Mouse (Mus musculus): ENCODE measurements around the gene Ern2. TPM values are rescaled to one million over a fixed set of nuclear protein-coding genes. Genes with fewer than 3 reads are reported as not detected.

Gene Ern2
- 0.08 TPM in 1 of 2 replicates, not detected in the other for polyA plus RNA-seq (2014; fragmentation: Nextera tagmentation; extraction: Ambion mirVana)

DNA sequence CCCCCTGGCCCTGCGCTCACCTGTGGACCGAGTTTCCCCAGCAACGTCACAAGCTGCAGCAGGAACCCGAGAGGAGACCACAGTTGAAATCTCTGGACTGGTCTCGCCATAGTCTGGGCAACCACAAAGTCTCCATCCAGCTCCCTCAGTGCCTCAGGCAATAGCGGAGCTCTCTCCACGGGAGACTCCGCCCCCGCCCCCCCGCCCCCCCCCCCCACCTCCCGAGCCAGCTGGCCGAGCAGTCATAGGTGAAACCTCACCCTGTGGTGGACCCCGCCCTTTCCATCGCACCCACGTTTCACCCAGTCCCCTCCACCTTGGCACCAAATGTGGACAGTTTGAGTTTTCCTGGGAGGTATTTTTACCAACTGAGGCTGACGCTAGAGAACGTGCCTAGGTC is at the start of gene Ern2:
Gene Ern2, minus strand, starts transcription at position 165 of the 400 bp plus-strand sequence.
- H3K27ac ChIP-seq (ENCODE audit: low read depth, low read length), result no peak within 1 kb of the TSS
- H3K36me3 ChIP-seq (ENCODE audit: control insufficient read depth, insufficient read depth, low read length), result no peaks in the 10 kb centered on the region
- H3K9me3 ChIP-seq (ENCODE audit: control insufficient read depth, low read length), result no peaks in the 10 kb centered on the region
- DNase-seq (ENCODE audit: low spot score), result no peak
- no peaks in the 10 kb centered on the region for H3K4me1 ChIP-seq (ENCODE audit: control insufficient read depth, insufficient read depth, low read length)
- H3K4me3 ChIP-seq (ENCODE audit: low read depth, low read length), result no peak within 1 kb of the TSS
- no peak for ATAC-seq (ENCODE audit: insufficient read depth, low FRiP score, low TSS enrichment)
- no peak within 1 kb of the TSS for H3K9ac ChIP-seq (ENCODE audit: low read length)
- no peaks in the 10 kb centered on the region for H3K27me3 ChIP-seq (ENCODE audit: control insufficient read depth, insufficient read depth, low read length)
- H3K4me2 ChIP-seq (ENCODE audit: low read depth), result no peak within 1 kb of the TSS
- WGBS, result 26% methylated on average over 13 of the region's 17 CpGs

DNA sequence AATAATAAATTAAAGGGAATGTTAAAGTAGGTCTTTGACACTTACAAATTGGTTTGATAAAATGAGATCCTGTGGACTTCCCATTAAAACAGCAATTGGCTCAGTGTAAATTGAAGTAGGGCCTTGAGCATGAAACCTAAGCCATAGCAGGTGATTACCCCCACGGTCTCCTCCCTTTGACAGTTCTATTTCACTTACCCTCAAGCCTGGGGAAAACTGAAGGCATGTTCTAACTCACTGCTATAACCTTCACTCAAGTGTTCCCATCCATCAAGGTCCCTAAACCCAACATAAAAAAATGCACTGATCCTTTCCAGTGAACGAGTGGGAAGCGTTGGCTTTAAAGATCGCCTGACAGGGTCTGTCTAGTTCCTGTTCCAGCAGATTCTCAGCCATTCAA is 44.9 kb upstream of the Ern2 start:
- Histone ChIP-seq H3K4me2 (ENCODE audit: low read depth) (no peak overlapping the region), H3K9ac (ENCODE audit: low read length) (no peak overlapping the region), H3K4me1 (ENCODE audit: control insufficient read depth, insufficient read depth, low read length) (no peaks in the 10 kb centered on the region), H3K9me3 (ENCODE audit: control insufficient read depth, low read length) (no peaks in the 10 kb centered on the region), H3K4me3 (ENCODE audit: low read depth, low read length) (no peak overlapping the region), H3K27me3 (ENCODE audit: control insufficient read depth, insufficient read depth, low read length) (no peaks in the 10 kb centered on the region), H3K27ac (ENCODE audit: low read depth, low read length) (no peak overlapping the region), H3K36me3 (ENCODE audit: control insufficient read depth, insufficient read depth, low read length) (no peaks in the 10 kb centered on the region)
- ATAC-seq (ENCODE audit: insufficient read depth, low FRiP score, low TSS enrichment) (no peak), DNase-seq (ENCODE audit: low spot score) (no peak)
- WGBS, result 88% methylated on average over 4 of the region's 4 CpGs

DNA sequence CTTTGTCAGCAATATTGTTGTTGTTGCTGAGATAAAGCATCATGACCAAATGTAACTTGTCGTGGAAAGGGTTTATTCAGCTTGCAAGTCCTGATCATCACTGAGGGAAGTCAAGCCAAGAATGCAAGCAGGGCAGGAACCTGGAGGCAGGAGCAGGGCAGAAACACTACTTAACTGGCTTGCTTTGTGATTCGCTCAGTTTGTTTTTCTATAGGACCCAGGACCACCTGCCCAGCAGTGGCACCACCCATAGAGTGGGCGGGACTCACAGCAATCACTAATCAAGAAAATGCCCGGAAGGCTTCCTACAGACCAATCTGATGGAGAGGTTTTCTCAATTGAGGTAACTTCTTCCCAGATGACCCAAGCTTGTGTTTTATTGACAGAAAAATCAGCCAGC is 43.9 kb upstream of the Ern2 start:
- 61% methylated on average over 4 of the region's 4 CpGs for WGBS

DNA sequence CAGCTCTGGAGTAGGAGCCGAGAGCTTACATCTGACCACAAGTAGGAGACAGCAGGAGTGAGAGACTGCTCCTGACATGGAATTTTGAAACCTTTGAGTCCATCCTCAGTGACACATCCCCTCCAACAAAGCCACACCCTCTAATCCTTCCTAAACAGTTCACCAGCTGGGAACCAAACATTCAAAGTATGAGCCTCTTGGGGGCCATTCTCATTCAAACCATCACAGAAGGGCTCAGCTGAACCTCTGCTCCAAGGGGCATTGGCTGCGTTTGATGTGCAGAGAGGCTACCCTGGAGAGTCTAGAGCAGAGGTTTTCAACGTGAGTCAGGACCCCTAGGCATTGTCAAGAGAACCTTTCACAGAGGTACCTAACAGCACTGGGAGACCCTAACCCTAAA is 43.3 kb upstream of the Ern2 start:
- no peak for DNase-seq (ENCODE audit: low spot score)
- 50% methylated on average over 3 of the region's 3 CpGs for WGBS
- H3K4me3 ChIP-seq (ENCODE audit: low read depth, low read length), result no peak overlapping the region

More for the DNA sequence above, 43.9 kb upstream of the Ern2 start:
- H3K9me3 ChIP-seq (ENCODE audit: control insufficient read depth, low read length), result no peaks in the 10 kb centered on the region
- ATAC-seq (ENCODE audit: insufficient read depth, low FRiP score, low TSS enrichment) (no peak), DNase-seq (ENCODE audit: low spot score) (no peak)
- H3K36me3 ChIP-seq (ENCODE audit: control insufficient read depth, insufficient read depth, low read length), result no peaks in the 10 kb centered on the region
- no peaks in the 10 kb centered on the region for H3K4me1 ChIP-seq (ENCODE audit: control insufficient read depth, insufficient read depth, low read length)
- H3K9ac ChIP-seq (ENCODE audit: low read length), result no peak overlapping the region
- H3K27ac ChIP-seq (ENCODE audit: low read depth, low read length), result no peak overlapping the region
- no peak overlapping the region for H3K4me2 ChIP-seq (ENCODE audit: low read depth)
- no peak overlapping the region for H3K4me3 ChIP-seq (ENCODE audit: low read depth, low read length)
- H3K27me3 ChIP-seq (ENCODE audit: control insufficient read depth, insufficient read depth, low read length), result no peaks in the 10 kb centered on the region

DNA sequence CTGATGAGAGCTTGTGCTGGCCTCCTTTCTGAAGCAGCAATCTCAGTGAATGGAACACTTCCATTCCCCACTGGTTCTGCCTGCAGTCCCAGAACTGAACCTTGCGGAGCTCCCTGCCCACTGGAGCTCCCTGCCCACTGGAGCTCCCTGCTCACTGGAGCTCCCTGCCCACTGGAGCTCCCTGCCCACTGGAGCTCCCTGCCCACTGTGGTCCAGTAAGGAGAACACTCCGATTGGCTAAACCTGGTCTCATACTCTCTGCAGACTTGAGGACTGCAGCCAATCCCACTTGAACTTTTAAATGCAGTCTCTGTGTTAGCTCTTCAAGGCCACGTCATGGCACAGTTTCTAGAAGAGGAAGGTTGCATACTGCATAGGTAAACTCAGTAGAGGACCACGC is 40.7 kb upstream of the Ern2 start:
- no peak for ATAC-seq (ENCODE audit: insufficient read depth, low FRiP score, low TSS enrichment)
- 87% methylated on average over 4 of the region's 4 CpGs for WGBS
- DNase-seq (ENCODE audit: low spot score), result no peak
- no peaks in the 10 kb centered on the region for H3K9me3 ChIP-seq (ENCODE audit: control insufficient read depth, low read length)
- H3K4me3 ChIP-seq (ENCODE audit: low read depth, low read length), result no peak overlapping the region
- no peak overlapping the region for H3K9ac ChIP-seq (ENCODE audit: low read length)
- no peaks in the 10 kb centered on the region for H3K36me3 ChIP-seq (ENCODE audit: control insufficient read depth, insufficient read depth, low read length)
- H3K27me3 ChIP-seq (ENCODE audit: control insufficient read depth, insufficient read depth, low read length), result no peaks in the 10 kb centered on the region
- no peak overlapping the region for H3K27ac ChIP-seq (ENCODE audit: low read depth, low read length)
- no peaks in the 10 kb centered on the region for H3K4me1 ChIP-seq (ENCODE audit: control insufficient read depth, insufficient read depth, low read length)
- H3K4me2 ChIP-seq (ENCODE audit: low read depth), result no peak overlapping the region

More for the DNA sequence above, 43.3 kb upstream of the Ern2 start:
- no peak for ATAC-seq (ENCODE audit: insufficient read depth, low FRiP score, low TSS enrichment)
- Histone ChIP-seq H3K27ac (ENCODE audit: low read depth, low read length) (no peak overlapping the region), H3K4me2 (ENCODE audit: low read depth) (no peak overlapping the region), H3K27me3 (ENCODE audit: control insufficient read depth, insufficient read depth, low read length) (no peaks in the 10 kb centered on the region), H3K36me3 (ENCODE audit: control insufficient read depth, insufficient read depth, low read length) (no peaks in the 10 kb centered on the region), H3K4me1 (ENCODE audit: control insufficient read depth, insufficient read depth, low read length) (no peaks in the 10 kb centered on the region), H3K9ac (ENCODE audit: low read length) (no peak overlapping the region), H3K9me3 (ENCODE audit: control insufficient read depth, low read length) (no peaks in the 10 kb centered on the region)

DNA sequence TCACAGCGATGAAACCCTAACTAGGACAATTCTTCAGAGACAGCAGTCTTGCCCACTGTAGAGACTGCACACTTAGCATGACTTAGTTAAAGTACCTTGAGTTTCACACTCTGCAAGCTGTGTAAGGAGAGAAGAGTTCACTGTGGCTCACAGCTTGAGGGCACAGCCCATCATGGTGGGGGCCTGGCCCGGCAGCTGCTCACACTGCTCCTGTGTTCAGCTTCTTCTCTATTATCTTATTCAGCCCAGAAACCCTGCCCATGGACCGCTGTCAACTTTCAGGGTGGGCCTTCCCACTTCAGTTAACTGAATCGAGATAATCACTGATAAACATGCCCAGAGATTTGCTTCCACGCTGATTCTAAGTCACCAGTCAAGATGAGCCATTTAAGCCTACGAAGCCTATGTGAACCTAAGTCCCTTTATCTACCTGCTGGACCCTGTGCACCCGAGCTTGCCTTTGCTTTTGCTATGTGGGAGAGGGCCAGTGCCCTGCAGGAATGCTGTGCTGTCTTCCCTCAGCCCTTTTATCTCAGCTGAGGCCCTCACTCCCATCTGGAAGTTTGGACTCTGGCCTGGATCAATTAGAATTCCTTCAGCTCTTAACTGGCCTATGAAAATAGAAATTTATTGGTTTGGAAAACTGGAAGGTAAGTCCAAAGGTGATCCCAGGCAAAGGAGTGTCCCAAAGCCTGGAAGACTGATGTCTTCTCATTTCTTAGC is 40.2 kb upstream of the Ern2 start:
- H3K9me3 ChIP-seq (ENCODE audit: control insufficient read depth, low read length), result no peaks in the 10 kb centered on the region
- DNase-seq (ENCODE audit: low spot score) (no peak), ATAC-seq (ENCODE audit: insufficient read depth, low FRiP score, low TSS enrichment) (no peak)
- no peak overlapping the region for H3K9ac ChIP-seq (ENCODE audit: low read length)
- no peaks in the 10 kb centered on the region for H3K27me3 ChIP-seq (ENCODE audit: control insufficient read depth, insufficient read depth, low read length)
- H3K4me3 ChIP-seq (ENCODE audit: low read depth, low read length), result no peak overlapping the region
- no peak overlapping the region for H3K4me2 ChIP-seq (ENCODE audit: low read depth)
- no peaks in the 10 kb centered on the region for H3K36me3 ChIP-seq (ENCODE audit: control insufficient read depth, insufficient read depth, low read length)
- no peak overlapping the region for H3K27ac ChIP-seq (ENCODE audit: low read depth, low read length)
- no peaks in the 10 kb centered on the region for H3K4me1 ChIP-seq (ENCODE audit: control insufficient read depth, insufficient read depth, low read length)
- 81% methylated on average over 7 of the region's 7 CpGs for WGBS

DNA sequence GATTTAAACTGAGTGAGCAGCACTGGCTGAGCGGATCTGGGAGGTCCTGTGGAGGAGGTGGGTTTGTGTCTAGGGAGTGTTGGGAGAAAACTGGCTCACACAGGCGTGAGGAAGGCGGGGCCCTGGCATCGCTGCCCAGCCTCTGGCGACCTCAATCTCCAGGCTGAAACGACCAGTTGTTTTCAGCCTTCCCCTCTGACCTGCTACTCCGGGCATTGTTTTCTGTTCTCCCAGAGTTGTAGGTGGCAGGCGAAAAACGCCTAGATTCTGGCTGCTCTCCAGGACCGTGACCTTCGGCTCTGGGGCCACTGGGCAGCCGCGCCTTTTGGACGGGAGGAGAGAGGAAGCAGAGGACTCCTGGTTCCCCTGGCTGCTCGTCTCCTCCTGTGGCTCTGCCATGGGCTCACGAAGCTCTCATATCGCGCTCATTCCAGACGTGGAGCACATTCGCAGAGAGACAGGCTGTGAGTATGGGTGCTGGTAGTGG is 33.4 kb upstream of the Ern2 start, which contains the start of gene Chp2:
Gene Chp2, plus strand, starts transcription at position 182 of the 487 bp plus-strand sequence.
- Histone ChIP-seq H3K36me3 (ENCODE audit: control insufficient read depth, insufficient read depth, low read length) (no peaks in the 10 kb centered on the region), H3K4me1 (ENCODE audit: control insufficient read depth, insufficient read depth, low read length) (no peaks in the 10 kb centered on the region), H3K9me3 (ENCODE audit: control insufficient read depth, low read length) (no peaks in the 10 kb centered on the region), H3K9ac (ENCODE audit: low read length) (no peak within 1 kb of the TSS), H3K4me2 (ENCODE audit: low read depth) (peak within 1 kb of the TSS; percentile 7; the same call in 1 of the 2 replicates), H3K27me3 (ENCODE audit: control insufficient read depth, insufficient read depth, low read length) (no peaks in the 10 kb centered on the region), H3K27ac (ENCODE audit: low read depth, low read length) (no peak within 1 kb of the TSS), H3K4me3 (ENCODE audit: low read depth, low read length) (no peak within 1 kb of the TSS)
- ATAC-seq (ENCODE audit: insufficient read depth, low FRiP score, low TSS enrichment), result no peak
- DNase-seq (ENCODE audit: low spot score), result peak; percentile 16
- 29% methylated on average over 20 of the region's 20 CpGs for WGBS

DNA sequence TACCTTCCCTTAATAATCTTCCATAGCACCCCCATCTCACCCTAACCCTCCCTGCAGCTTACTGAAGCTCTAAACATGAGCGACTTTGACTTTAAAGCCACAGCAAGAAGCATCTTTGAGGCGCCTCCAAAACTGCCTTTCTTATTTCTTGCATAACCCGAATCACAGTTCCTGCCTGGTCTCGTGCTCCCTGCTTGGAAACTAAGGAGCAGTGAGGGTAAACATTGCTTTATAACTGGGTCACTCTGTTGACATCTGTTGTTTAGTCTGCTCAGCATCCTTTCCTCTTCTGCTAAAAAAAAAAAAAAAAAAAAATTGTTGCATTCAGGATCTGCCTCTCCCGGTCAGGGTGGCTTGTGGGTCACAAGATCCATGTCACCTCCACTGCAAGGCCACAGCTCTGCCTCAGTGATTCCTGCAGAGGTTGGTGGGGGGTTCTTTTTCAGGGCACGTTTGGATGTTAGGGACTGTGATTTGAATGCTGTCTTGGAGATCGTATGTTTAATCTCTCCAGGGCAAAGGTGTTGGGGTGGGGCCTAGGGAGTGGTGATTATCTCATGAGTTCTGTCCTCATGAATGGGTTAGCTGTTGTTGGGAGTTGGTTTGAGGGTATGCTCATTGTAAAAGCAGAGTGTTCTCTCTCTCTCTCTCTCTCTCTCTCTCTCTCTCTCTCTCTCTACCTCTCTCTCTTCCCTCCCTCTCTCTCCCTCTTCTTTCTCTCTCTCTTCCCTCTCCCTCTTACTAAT is 22.4 kb upstream of the Ern2 start:
- ATAC-seq (ENCODE audit: insufficient read depth, low FRiP score, low TSS enrichment) (no peak), DNase-seq (ENCODE audit: low spot score) (no peak)
- 70% methylated on average over 7 of the region's 7 CpGs for WGBS

More for the DNA sequence above, 22.4 kb upstream of the Ern2 start:
- no peak overlapping the region for H3K4me3 ChIP-seq (ENCODE audit: low read depth, low read length)
- no peak overlapping the region for H3K4me2 ChIP-seq (ENCODE audit: low read depth)
- H3K36me3 ChIP-seq (ENCODE audit: control insufficient read depth, insufficient read depth, low read length), result no peaks in the 10 kb centered on the region
- no peaks in the 10 kb centered on the region for H3K9me3 ChIP-seq (ENCODE audit: control insufficient read depth, low read length)
- H3K27ac ChIP-seq (ENCODE audit: low read depth, low read length), result no peak overlapping the region
- no peak overlapping the region for H3K9ac ChIP-seq (ENCODE audit: low read length)
- no peaks in the 10 kb centered on the region for H3K27me3 ChIP-seq (ENCODE audit: control insufficient read depth, insufficient read depth, low read length)
- H3K4me1 ChIP-seq (ENCODE audit: control insufficient read depth, insufficient read depth, low read length), result no peaks in the 10 kb centered on the region
